In genomic region chr13:13484883-13485282, GRCm38 (mm10) we compare ENCODE assay signal across 23 mouse cellular contexts. TPM values are rescaled to one million over a fixed set of nuclear protein-coding genes. Genes with fewer than 3 reads are reported as not detected.
DNase-seq lines count a peak whose midpoint lies in the region; ATAC-seq and TF ChIP-seq lines count a peak whose summit lies in the region.
"Had no signal": no experiment of that assay in that cellular context is flagged by ENCODE, and none has a peak within 500 bp of the region (broad histone marks: within the 10 kb centered on the region; RNA-seq: fewer than 3 reads in every experiment).

No protein-coding gene starts in this region.

- H3K9me3 ChIP-seq in midbrain, embryonic 10.5 days (replicated peaks): no peaks in the 10 kb centered on the region
- H3K9me3 ChIP-seq in midbrain, embryonic 14.5 days (ENCODE audit: control insufficient read depth, low read length): no peaks in the 10 kb centered on the region
- H3K9me3 ChIP-seq: embryonic facial prominence, embryonic 10.5 days; embryonic facial prominence, embryonic 12.5 days; forebrain, embryonic 13.5 days; forebrain, embryonic 15.5 days; G1E had no signal

- peaks cover 5% of the 10 kb centered on the region for H3K4me1 ChIP-seq in heart, adult 2 months (ENCODE audit: control insufficient read depth, insufficient read depth, low read length)
- peaks cover 46% of the 10 kb centered on the region for H3K4me1 ChIP-seq in midbrain, embryonic 10.5 days
- H3K4me1 ChIP-seq in midbrain, embryonic 14.5 days (ENCODE audit: control insufficient read depth, insufficient read depth, low read length): no peaks in the 10 kb centered on the region
- H3K4me1 ChIP-seq: forebrain, embryonic 15.5 days had no signal

- WGBS in heart, adult 2 months: 77% methylated on average over 2 of the region's 2 CpGs
- WGBS in midbrain, embryonic 10.5 days: 77% methylated on average over 2 of the region's 2 CpGs
- WGBS in midbrain, embryonic 14.5 days: 70% methylated on average over 2 of the region's 2 CpGs

- H3K27ac ChIP-seq in gastrocnemius, adult 2 months: peak overlapping the region; percentile 75; the same call in 1 of the 2 replicates
- H3K27ac ChIP-seq in heart, adult 2 months: peak overlapping the region; percentile 43; the same call in 1 of the 2 replicates
- 0 out of 2 replicates have a peak overlapping the region, but pooled peaks have one; percentile 9 for H3K27ac ChIP-seq in midbrain, embryonic 10.5 days (replicated peaks)
- no peak overlapping the region for H3K27ac ChIP-seq in midbrain, embryonic 14.5 days (replicated peaks; ENCODE audit: low read depth, low read length)
- H3K27ac ChIP-seq: embryonic facial prominence, embryonic 10.5 days; embryonic facial prominence, embryonic 12.5 days; forebrain, embryonic 13.5 days; forebrain, embryonic 15.5 days had no signal

- no peak overlapping the region for H3K4me2 ChIP-seq in midbrain, embryonic 14.5 days (ENCODE audit: low read length)
- H3K4me2 ChIP-seq: embryonic facial prominence, embryonic 12.5 days; forebrain, embryonic 13.5 days; forebrain, embryonic 15.5 days had no signal

- H3K79me2 ChIP-seq in heart, adult 2 months (replicated peaks; ENCODE audit: control insufficient read depth, insufficient read depth, low read length): no peaks in the 10 kb centered on the region

- no peak overlapping the region for H3K4me3 ChIP-seq in gastrocnemius, adult 2 months
- H3K4me3 ChIP-seq in heart, adult 2 months: no peak overlapping the region
- H3K4me3 ChIP-seq in midbrain, embryonic 10.5 days: no peak overlapping the region
- no peak overlapping the region for H3K4me3 ChIP-seq in midbrain, embryonic 14.5 days (replicated peaks; ENCODE audit: low read depth, low read length)
- H3K4me3 ChIP-seq: embryonic facial prominence, embryonic 10.5 days; embryonic facial prominence, embryonic 12.5 days; forebrain, embryonic 13.5 days; forebrain, embryonic 15.5 days had no signal

- H3K27me3 ChIP-seq in heart, adult 2 months (ENCODE audit: control insufficient read depth, insufficient read depth, low read length): no peaks in the 10 kb centered on the region
- H3K27me3 ChIP-seq in midbrain, embryonic 10.5 days (ENCODE audit: low read depth, poor library complexity, severe bottlenecking): no peaks in the 10 kb centered on the region
- no peaks in the 10 kb centered on the region for H3K27me3 ChIP-seq in midbrain, embryonic 14.5 days (ENCODE audit: control insufficient read depth, insufficient read depth, low read length)
- H3K27me3 ChIP-seq: embryonic facial prominence, embryonic 12.5 days; forebrain, embryonic 13.5 days; forebrain, embryonic 15.5 days; Patski had no signal

- DNase-seq in gastrocnemius, adult 2 months: no peak
- no peak for DNase-seq in gastrocnemius, adult 8-10 months (ENCODE audit: low spot score in 2 of 2)
- DNase-seq in heart, adult 2 months: no peak
- no peak for DNase-seq in heart, postnatal 14 days
- DNase-seq in midbrain, embryonic 10.5 days (ENCODE audit: low spot score): no peak
- no peak for DNase-seq in midbrain, embryonic 14.5 days
- DNase-seq in A20 (ENCODE audit: low read depth, low spot score): peak; percentile 8
- DNase-seq in lung, postnatal 25 days (ENCODE audit: low spot score): no peak
- DNase-seq: adrenal gland, adult 8-10 months; adrenal gland, postnatal 14 days; adrenal gland, postnatal 36 days; cerebellum, adult 11-12 months; cerebellum, adult 2 months; cerebellum, adult 9-10 months; cerebellum, postnatal 10 days; cerebellum, postnatal 25 days had no signal

- no peak for TF ChIP-seq POLR2A in heart, adult 2 months (IDR thresholded peaks at IDR 0.05; ENCODE audit: insufficient read depth, low read depth, low read length)

- no peak for ATAC-seq in midbrain, embryonic 14.5 days (ENCODE audit: low FRiP score, low TSS enrichment)
- ATAC-seq: activated CD4-positive, CD25-positive, alpha-beta regulatory T cell, adult 4 months; forebrain, embryonic 13.5 days; forebrain, embryonic 15.5 days had no signal

- TF ChIP-seq EP300 in heart, adult 2 months (IDR thresholded peaks at IDR 0.05; ENCODE audit: insufficient read depth, low read depth, low read length): no peak

- TF ChIP-seq CTCF in gastrocnemius, adult 2 months (IDR thresholded peaks at IDR 0.05): no peak
- no peak for TF ChIP-seq CTCF in heart, adult 2 months (IDR thresholded peaks at IDR 0.05)

- intact Hi-C loops in gastrocnemius, adult 2 months (cut with DNase I): loop anchor here (2.0 kb wide), 1 partner anchor 20 kb away; no protein-coding TSS in a partner anchor
- intact Hi-C loops in heart, adult 2 months (cut with DNase I): no loop called here
- intact Hi-C loops in heart, postnatal 14 days (cut with DNase I): no loop called here

- H3K9ac ChIP-seq in heart, adult 2 months (ENCODE audit: low read depth, low read length): no peak overlapping the region
- H3K9ac ChIP-seq in midbrain, embryonic 14.5 days (replicated peaks; ENCODE audit: low read length): no peak overlapping the region
- H3K9ac ChIP-seq: embryonic facial prominence, embryonic 12.5 days; forebrain, embryonic 13.5 days; forebrain, embryonic 15.5 days had no signal

- H3K36me3 ChIP-seq in heart, adult 2 months (ENCODE audit: control insufficient read depth, insufficient read depth, low read length): peaks cover 3% of the 10 kb centered on the region; the same call in 1 of the 2 replicates
- H3K36me3 ChIP-seq in midbrain, embryonic 10.5 days: no peaks in the 10 kb centered on the region
- no peaks in the 10 kb centered on the region for H3K36me3 ChIP-seq in midbrain, embryonic 14.5 days (ENCODE audit: control insufficient read depth, insufficient read depth, low read length)
- H3K36me3 ChIP-seq: forebrain, embryonic 15.5 days; G1E had no signal

RNA-seq across cellular contexts. Expression of gene Nid1, which starts 47.5 kb away (rescaled TPM):
- total RNA-seq in gastrocnemius, adult 2 months (2021): 10 to 100 TPM; 37.3 to 49.2 TPM
- 10 to 100 TPM; 19.1 to 33.3 (median 24.4) TPM for total RNA-seq in gastrocnemius, adult 8-10 months (2022)
- total RNA-seq in heart, adult 2 months (2021): 10 to 100 TPM; 55.5 to 59.9 TPM
- polyA plus RNA-seq in heart, adult 2 months (2012; rRNA removed): 62.5 and 99.5 TPM in 2 replicates
- total RNA-seq in heart, postnatal 14 days (2021): 100 to 1,000 TPM; 174 to 192 TPM
- 38.3 and 49.5 TPM in 2 replicates for polyA plus RNA-seq in midbrain, embryonic 10.5 days (2016; fragmentation: Nextera tagmentation; extraction: Ambion mirVana)
- polyA plus RNA-seq in midbrain, embryonic 14.5 days (2014; fragmentation: Nextera tagmentation; extraction: Ambion mirVana): 28.5 and 49.1 TPM in 2 replicates
- polyA plus RNA-seq: activated CD4-positive, CD25-positive, alpha-beta regulatory T cell, adult 4 months; G1E had no signal
